Mouse (Mus musculus): ENCODE results near the gene Iffo2. TPM values are rescaled to one million over a fixed set of nuclear protein-coding genes. Genes with fewer than 3 reads are reported as not detected.

Gene Iffo2
- polyA plus RNA-seq, 1 experiment from 2014 or later, result 4.8 TPM

DNA sequence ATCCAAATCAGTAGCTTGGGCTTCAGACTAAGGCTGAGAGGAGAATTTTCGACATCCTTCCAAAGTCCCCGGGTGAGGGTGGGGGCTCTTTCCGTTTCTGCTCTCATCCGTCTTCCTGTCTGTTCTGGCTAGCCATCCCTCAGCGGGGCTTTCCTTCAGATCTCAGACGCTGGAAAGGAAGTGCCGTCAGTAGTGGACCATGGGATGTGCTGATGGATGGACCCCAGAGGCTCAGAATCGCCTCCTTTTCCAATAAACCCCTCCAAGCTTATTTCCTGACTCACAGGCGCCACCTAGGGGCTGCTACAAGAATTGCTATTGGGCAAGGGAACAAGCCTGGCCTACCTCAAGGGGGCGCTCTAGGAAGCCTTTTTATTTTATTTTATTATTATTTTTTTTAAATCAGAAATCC, 81.2 kb downstream of the Iffo2 start:
- Histone ChIP-seq H3K4me1 (ENCODE audit: control insufficient read depth, insufficient read depth, low read length) (no peaks in the 10 kb centered on the region), H3K36me3 (ENCODE audit: control insufficient read depth, insufficient read depth, low read length) (peaks cover 52% of the 10 kb centered on the region), H3K9ac (ENCODE audit: low read depth, low read length) (peak overlapping the region; percentile 27; the same call in 1 of the 2 replicates), H3K4me3 (ENCODE audit: low read depth, low read length) (peak overlapping the region; percentile 21; the same call in 1 of the 2 replicates), H3K27me3 (replicated peaks; ENCODE audit: control insufficient read depth, insufficient read depth, low read length) (no peaks in the 10 kb centered on the region), H3K4me2 (ENCODE audit: low read depth, low read length) (peak overlapping the region; percentile 46), H3K27ac (replicated peaks; ENCODE audit: low read depth, low read length) (peak overlapping the region; percentile 2; the same call in 1 of the 2 replicates), H3K9me3 (ENCODE audit: control insufficient read depth, low read length) (peaks cover 6% of the 10 kb centered on the region; the same call in 1 of the 2 replicates)
- WGBS, result 3% methylated on average over 10 of the region's 10 CpGs
- DNase-seq (ENCODE audit: low spot score) (peak; percentile 92), ATAC-seq (ENCODE audit: low read depth) (peak; percentile 85)

DNA sequence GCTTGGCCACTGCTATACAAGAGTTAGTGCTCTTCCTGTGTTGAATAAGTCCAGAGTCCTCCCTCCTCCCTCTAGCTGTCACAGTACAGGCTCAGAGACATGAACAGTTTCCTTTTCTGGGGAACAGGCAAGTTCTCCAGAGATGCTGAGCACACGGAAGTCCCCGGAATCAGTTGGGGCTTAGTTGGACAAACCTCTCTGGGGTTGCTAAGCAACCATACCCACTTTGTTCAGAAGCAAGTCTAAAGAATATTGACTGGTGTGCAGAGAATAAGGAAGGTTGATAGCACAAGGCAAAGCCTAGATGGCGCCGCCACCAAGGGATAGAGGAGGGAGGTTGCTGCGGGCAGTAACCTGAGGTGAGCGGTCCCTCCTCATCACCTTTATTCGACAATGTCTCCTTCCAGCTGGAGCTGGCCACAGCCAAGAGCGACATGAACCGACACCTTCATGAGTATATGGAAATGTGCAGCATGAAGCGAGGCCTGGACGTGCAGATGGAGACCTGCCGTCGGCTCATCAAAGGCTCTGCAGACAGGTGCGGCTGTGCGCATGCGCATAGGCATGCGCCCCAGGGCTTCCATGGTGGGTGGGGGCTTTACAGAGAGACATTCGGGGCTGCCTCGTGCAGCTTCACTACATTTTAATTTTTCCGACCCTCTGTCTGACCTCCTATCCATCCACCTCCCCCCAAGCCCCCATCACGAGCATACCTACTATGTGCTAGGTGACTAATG, 84.3 kb downstream of the Iffo2 start:
- Histone ChIP-seq H3K4me3 (ENCODE audit: low read depth, low read length) (no peak overlapping the region), H3K36me3 (ENCODE audit: control insufficient read depth, insufficient read depth, low read length) (peaks cover 44% of the 10 kb centered on the region), H3K9me3 (ENCODE audit: control insufficient read depth, low read length) (peaks cover 6% of the 10 kb centered on the region; the same call in 1 of the 2 replicates), H3K4me2 (ENCODE audit: low read depth, low read length) (no peak overlapping the region), H3K27me3 (replicated peaks; ENCODE audit: control insufficient read depth, insufficient read depth, low read length) (no peaks in the 10 kb centered on the region), H3K27ac (replicated peaks; ENCODE audit: low read depth, low read length) (no peak overlapping the region), H3K9ac (ENCODE audit: low read depth, low read length) (no peak overlapping the region), H3K4me1 (ENCODE audit: control insufficient read depth, insufficient read depth, low read length) (no peaks in the 10 kb centered on the region)
- WGBS, result 84% methylated on average over 21 of the region's 21 CpGs
- ATAC-seq (ENCODE audit: low read depth), result no peak
- DNase-seq (ENCODE audit: low spot score), result no peak

DNA sequence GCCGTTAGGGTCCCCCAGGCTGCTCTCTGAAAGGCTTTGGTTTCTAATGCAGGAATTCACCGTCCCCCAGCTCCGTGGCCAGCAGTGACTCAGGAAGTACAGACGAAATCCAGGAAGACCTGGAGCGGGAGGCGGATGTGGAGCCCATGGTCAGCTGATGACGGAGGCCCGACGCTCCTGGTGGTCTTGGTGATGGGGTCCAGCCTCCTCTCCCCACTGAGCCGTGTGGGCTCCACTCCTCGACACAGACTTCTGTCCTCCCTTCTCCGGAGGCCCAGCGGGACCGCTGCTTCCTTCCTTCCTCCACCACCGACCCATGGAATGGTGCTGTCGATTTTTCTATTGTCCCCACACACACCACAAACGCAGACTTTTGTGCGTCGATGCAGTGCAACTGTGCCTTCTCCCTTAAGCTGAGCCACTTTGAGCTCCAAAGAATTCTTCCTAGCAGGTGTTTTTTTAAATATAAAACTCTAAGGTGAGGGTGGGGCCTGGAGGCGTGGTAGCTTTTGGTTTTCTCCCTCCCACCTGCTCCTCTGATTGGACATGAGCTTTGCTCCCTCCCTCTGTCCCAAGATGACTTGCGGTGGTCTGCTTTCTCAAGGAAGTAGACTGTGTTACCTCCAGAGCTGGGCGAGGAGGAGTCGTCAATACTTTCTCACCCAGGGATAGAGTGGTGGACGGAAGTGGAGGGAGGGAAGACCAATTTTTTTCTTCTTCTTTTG, 86.1 kb downstream of the Iffo2 start:
- Histone ChIP-seq H3K4me3 (ENCODE audit: low read depth, low read length) (peak overlapping the region; percentile 32), H3K36me3 (ENCODE audit: control insufficient read depth, insufficient read depth, low read length) (peaks cover 41% of the 10 kb centered on the region), H3K4me2 (ENCODE audit: low read depth, low read length) (peak overlapping the region; percentile 50), H3K4me1 (ENCODE audit: control insufficient read depth, insufficient read depth, low read length) (no peaks in the 10 kb centered on the region), H3K9ac (ENCODE audit: low read depth, low read length) (peak overlapping the region; percentile 45), H3K27ac (replicated peaks; ENCODE audit: low read depth, low read length) (peak overlapping the region; percentile 44), H3K9me3 (ENCODE audit: control insufficient read depth, low read length) (peaks cover 6% of the 10 kb centered on the region; the same call in 1 of the 2 replicates), H3K27me3 (replicated peaks; ENCODE audit: control insufficient read depth, insufficient read depth, low read length) (no peaks in the 10 kb centered on the region)
- WGBS, result 20% methylated on average over 24 of the region's 24 CpGs
- peak; percentile 87 for ATAC-seq (ENCODE audit: low read depth)
- DNase-seq (ENCODE audit: low spot score), result peak; percentile 88

DNA sequence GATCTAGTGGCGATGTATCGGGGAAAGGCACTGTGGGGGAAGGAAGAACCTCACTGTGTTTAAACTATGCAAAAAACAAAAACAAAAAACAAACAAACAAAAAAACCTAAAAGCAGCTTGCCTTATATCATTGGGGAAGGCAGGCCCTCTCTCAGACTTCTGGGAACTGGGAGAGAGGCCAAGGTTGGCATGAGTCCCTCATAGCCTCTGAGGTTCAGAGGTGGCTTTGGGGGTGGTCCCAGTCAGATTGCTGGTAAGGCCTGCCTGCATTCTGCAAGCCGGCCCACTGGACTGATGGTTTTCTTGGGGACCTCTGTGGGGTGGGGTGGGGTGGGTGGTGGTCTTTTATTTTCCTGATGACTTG, 86.6 kb downstream of the Iffo2 start:
- H3K9ac ChIP-seq (ENCODE audit: low read depth, low read length), result no peak overlapping the region
- peak overlapping the region; percentile 13; the same call in 1 of the 2 replicates for H3K4me3 ChIP-seq (ENCODE audit: low read depth, low read length)
- ATAC-seq (ENCODE audit: low read depth), result no peak
- H3K9me3 ChIP-seq (ENCODE audit: control insufficient read depth, low read length), result peaks cover 6% of the 10 kb centered on the region; the same call in 1 of the 2 replicates
- no peaks in the 10 kb centered on the region for H3K4me1 ChIP-seq (ENCODE audit: control insufficient read depth, insufficient read depth, low read length)
- WGBS, result 63% methylated on average over 3 of the region's 3 CpGs
- no peak for DNase-seq (ENCODE audit: low spot score)
- H3K27ac ChIP-seq (replicated peaks; ENCODE audit: low read depth, low read length), result peak overlapping the region; percentile 44
- peaks cover 41% of the 10 kb centered on the region for H3K36me3 ChIP-seq (ENCODE audit: control insufficient read depth, insufficient read depth, low read length)
- H3K27me3 ChIP-seq (replicated peaks; ENCODE audit: control insufficient read depth, insufficient read depth, low read length), result no peaks in the 10 kb centered on the region
- H3K4me2 ChIP-seq (ENCODE audit: low read depth, low read length), result peak overlapping the region; percentile 50

GRCm38 (mm10) chr4:139619765-139620164, 89.4 kb downstream of the Iffo2 start:
- Histone ChIP-seq H3K36me3 (ENCODE audit: control insufficient read depth, insufficient read depth, low read length) (peaks cover 19% of the 10 kb centered on the region), H3K9me3 (ENCODE audit: control insufficient read depth, low read length) (no peaks in the 10 kb centered on the region), H3K4me3 (ENCODE audit: low read depth, low read length) (no peak overlapping the region), H3K4me1 (ENCODE audit: control insufficient read depth, insufficient read depth, low read length) (peaks cover 12% of the 10 kb centered on the region; the same call in 1 of the 2 replicates), H3K27ac (replicated peaks; ENCODE audit: low read depth, low read length) (no peak overlapping the region), H3K9ac (ENCODE audit: low read depth, low read length) (no peak overlapping the region), H3K27me3 (replicated peaks; ENCODE audit: control insufficient read depth, insufficient read depth, low read length) (no peaks in the 10 kb centered on the region), H3K4me2 (ENCODE audit: low read depth, low read length) (no peak overlapping the region)
- 75% methylated on average over 6 of the region's 6 CpGs for WGBS
- DNase-seq (ENCODE audit: low spot score) (no peak), ATAC-seq (ENCODE audit: low read depth) (no peak)

DNA sequence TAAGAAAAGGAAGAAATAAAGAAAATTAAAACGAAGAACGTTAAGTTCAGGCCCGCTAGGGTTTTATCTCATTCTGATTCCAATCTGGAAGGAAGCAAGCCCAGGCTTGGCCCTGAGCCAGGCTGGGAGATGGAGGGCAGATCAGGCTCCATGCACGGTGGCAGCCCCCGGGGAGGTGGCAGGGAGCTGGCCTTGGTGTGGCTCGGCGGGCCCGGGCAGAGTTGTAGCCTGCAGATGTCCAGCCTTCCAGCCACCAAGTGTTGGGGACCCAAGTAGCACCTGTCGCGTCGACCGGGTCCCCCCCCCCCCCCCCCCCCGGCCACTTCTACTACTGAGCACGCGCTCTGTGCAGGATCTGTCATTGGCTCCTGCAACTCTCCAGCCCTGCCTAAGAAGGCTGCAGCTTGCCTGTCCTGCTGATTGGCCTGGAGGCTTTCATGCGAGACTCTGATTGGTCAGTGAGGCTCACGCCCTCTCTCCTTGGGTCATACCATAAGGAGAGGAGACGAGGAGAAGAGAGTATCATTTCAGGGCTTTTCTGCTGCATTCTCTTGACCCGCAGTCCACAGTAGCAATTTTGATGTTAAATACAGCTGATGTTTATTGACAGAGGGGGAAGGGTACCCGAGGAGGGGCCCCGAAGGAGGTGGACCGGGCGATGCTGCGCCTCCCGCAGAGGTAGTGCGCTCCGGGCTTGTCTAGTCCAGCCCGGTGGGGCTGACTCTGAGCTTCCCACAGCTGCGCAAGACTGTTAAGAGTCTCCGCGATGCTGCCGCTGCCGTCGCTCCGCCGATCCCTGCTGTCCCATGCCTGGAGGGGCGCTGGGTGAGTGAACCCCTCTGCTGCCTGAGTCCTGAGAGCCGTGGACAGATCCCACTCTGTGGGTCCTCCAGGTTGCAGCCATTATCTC, 92.3 kb downstream of the Iffo2 start, which contains the start of gene Aldh4a1:
TSS of gene Aldh4a1 (plus strand) at position 494 of the 910 bp plus-strand sequence.
- Histone ChIP-seq H3K9ac (ENCODE audit: low read depth, low read length) (peak within 1 kb of the TSS; percentile 70), H3K9me3 (ENCODE audit: control insufficient read depth, low read length) (no peaks in the 10 kb centered on the region), H3K36me3 (ENCODE audit: control insufficient read depth, insufficient read depth, low read length) (no peaks in the 10 kb centered on the region), H3K4me2 (ENCODE audit: low read depth, low read length) (peak within 1 kb of the TSS; percentile 79), H3K4me1 (ENCODE audit: control insufficient read depth, insufficient read depth, low read length) (peaks cover 12% of the 10 kb centered on the region; the same call in 1 of the 2 replicates), H3K4me3 (ENCODE audit: low read depth, low read length) (peak within 1 kb of the TSS; percentile 62), H3K27me3 (replicated peaks; ENCODE audit: control insufficient read depth, insufficient read depth, low read length) (no peaks in the 10 kb centered on the region), H3K27ac (replicated peaks; ENCODE audit: low read depth, low read length) (peak within 1 kb of the TSS; percentile 78)
- DNase-seq (ENCODE audit: low spot score) (peak; percentile 99), ATAC-seq (ENCODE audit: low read depth) (peak; percentile 100)
- under 1% methylated on average over 30 of the region's 38 CpGs for WGBS

GRCm38 (mm10) chr4:139623434-139624115, 93.2 kb downstream of the Iffo2 start:
- 26% methylated on average over 21 of the region's 21 CpGs for WGBS
- H3K4me1 ChIP-seq (ENCODE audit: control insufficient read depth, insufficient read depth, low read length), result peaks cover 12% of the 10 kb centered on the region; the same call in 1 of the 2 replicates
- peak overlapping the region; percentile 79 for H3K4me2 ChIP-seq (ENCODE audit: low read depth, low read length)
- ATAC-seq (ENCODE audit: low read depth), result no peak
- H3K9ac ChIP-seq (ENCODE audit: low read depth, low read length), result peak overlapping the region; percentile 70
- DNase-seq (ENCODE audit: low spot score), result no peak
- no peaks in the 10 kb centered on the region for H3K36me3 ChIP-seq (ENCODE audit: control insufficient read depth, insufficient read depth, low read length)
- peak overlapping the region; percentile 62 for H3K4me3 ChIP-seq (ENCODE audit: low read depth, low read length)
- no peaks in the 10 kb centered on the region for H3K27me3 ChIP-seq (replicated peaks; ENCODE audit: control insufficient read depth, insufficient read depth, low read length)
- no peak overlapping the region for H3K27ac ChIP-seq (replicated peaks; ENCODE audit: low read depth, low read length)
- no peaks in the 10 kb centered on the region for H3K9me3 ChIP-seq (ENCODE audit: control insufficient read depth, low read length)
